Mouse (Mus musculus) embryonic facial prominence, embryonic 14.5 days (tissue): ENCODE measurements at regions not wholly inside any gene's neighbourhood (a gene's known extent, or its start where the extent isn't known, plus 50 kb on each side); places are given as distances from the start of the nearest gene placed in this dataset.

Experiments used
- ATAC-seq: fragments of 200-750 bp; cut with Nextera tagmentation; 2 replicates; pipeline ENCODE4 v1.8.0; 2017; ENCODE audit warnings: low read depth, moderate number of reproducible peaks, moderate TSS enrichment
- DNase-seq: peaks from one replicate; pipeline ENCODE4 v3.0.0-alpha.2; 2015; ENCODE audit warnings: low spot score
- H3K27ac ChIP-seq: fragments of 300-500 bp; sonication (generic); replicated peaks from 2 replicates; pipeline ENCODE4 v1.5.1; 2014; ENCODE audit warnings: low read depth, mild to moderate bottlenecking, low read length, moderate library complexity
- H3K27me3 ChIP-seq: fragments of 300-500 bp; sonication (generic); replicated peaks from 2 replicates; pipeline ENCODE4 v1.6.1; 2014; ENCODE audit warnings: low read length; ENCODE audit not compliant: control insufficient read depth, insufficient read depth
- H3K36me3 ChIP-seq: fragments of 300-500 bp; sonication (generic); 2 replicates; pipeline ENCODE4 v1.6.1; 2014; ENCODE audit warnings: low read length, mixed read lengths; ENCODE audit not compliant: control insufficient read depth, insufficient read depth
- H3K4me1 ChIP-seq: fragments of 300-500 bp; sonication (generic); 2 replicates; pipeline ENCODE4 v1.6.1; 2014; ENCODE audit warnings: antibody characterized with exemption, low read length; ENCODE audit not compliant: control insufficient read depth, insufficient read depth
- H3K4me2 ChIP-seq: fragments of 300-500 bp; sonication (generic); 2 replicates; pipeline ENCODE4 v1.6.1; 2014; ENCODE audit warnings: low read depth, mild to moderate bottlenecking, low read length, moderate library complexity, mixed read lengths
- H3K4me3 ChIP-seq: fragments of 300-500 bp; sonication (generic); 2 replicates; pipeline ENCODE4 v1.5.1; 2014; ENCODE audit warnings: low read depth, mild to moderate bottlenecking, low read length
- H3K9ac ChIP-seq: fragments of 300-500 bp; sonication (generic); 2 replicates; pipeline ENCODE4 v1.6.1; 2014; ENCODE audit warnings: low read depth, mild to moderate bottlenecking, low read length, moderate library complexity, mixed read lengths
- H3K9me3 ChIP-seq: fragments of 300-500 bp; sonication (generic); 2 replicates; pipeline ENCODE4 v1.6.1; 2016; ENCODE audit warnings: low read length; ENCODE audit not compliant: control insufficient read depth
- WGBS: fragments of 180-500 bp; shearing (Covaris S2); extraction: QIAGEN DNeasy Blood & Tissue Kit; methylation state at CpG from one replicate; pipeline ENCODE4 v1.1.7; 2014; 5-methylcytosine and 5-hydroxymethylcytosine counted together

DNA sequence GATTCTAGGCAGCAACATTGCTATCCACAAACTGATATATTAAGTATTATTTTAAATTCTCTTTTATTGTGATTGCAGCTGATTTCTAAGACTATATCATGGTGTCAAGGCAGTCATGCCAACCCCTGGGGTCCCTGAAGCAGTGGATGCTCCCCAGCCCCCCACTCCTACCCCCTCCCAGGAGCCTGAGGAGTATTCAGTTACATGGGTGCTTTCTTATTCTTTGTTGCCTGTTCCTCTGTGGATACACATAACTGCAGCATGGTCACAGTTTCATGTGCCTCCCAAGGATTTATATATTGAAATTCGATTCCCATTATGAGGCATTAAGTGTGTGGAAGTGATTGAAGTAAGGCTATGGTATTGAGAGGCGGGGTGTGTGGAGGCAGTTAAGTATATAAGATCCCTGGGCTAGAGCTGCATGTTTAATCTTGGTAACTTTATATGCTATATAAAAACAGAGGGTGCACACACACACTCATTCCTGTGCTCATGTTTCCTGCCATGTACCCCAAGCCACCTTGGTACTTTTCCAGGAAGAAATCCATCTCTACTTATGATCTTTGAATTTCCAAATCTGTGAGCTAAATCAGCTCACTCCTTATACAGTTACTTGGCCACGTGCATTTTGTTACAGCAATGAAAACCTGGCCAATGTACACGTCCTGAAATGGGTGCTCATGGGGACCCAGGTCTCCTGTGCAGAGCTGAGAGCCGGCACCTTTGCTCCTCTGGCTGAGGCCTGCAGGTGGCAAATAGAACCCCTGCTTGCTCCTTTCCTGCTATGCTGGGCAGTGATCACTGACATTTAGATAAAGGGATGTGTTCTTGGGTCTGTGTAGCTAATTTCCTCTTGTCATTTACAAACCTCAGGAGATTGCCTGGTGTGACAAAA lies 259.0 kb downstream of the Nek10 start:
- peak; percentile 43 for DNase-seq
- Histone ChIP-seq H3K27me3 (no peaks in the 10 kb centered on the region), H3K27ac (no peak overlapping the region), H3K4me3 (no peak overlapping the region), H3K36me3 (no peaks in the 10 kb centered on the region), H3K9me3 (no peaks in the 10 kb centered on the region), H3K9ac (no peak overlapping the region), H3K4me1 (peaks cover 9% of the 10 kb centered on the region), H3K4me2 (no peak overlapping the region)
- peak; percentile 87 for ATAC-seq
- 40% methylated on average over 5 of the region's 5 CpGs for WGBS

DNA sequence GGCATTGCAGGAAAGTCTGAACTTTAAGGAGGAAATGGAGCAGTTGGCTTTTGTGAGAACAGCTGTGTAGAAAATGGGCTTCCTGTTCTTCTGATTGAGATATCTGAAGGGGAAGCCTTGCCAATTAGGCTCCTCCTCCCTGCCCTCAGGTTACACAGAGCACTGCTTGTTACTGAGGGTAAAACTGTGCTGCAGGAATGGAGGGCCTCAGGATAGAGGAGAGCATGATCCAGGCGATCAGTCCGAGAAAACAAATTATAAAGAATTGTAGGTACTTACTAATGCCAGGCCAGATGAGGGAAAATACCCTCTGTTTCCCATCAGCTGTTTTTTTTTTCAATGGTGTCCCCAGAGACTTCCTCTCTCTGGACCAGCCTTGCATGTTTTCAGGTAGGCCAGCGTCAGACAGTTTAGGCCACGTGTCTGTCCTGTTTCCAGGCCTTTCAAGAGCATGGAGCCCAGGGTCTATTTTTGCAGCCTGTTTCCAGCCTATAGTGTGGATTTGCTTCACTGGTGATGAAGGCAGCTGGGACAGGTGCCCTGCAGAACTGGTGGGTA lies 259.7 kb downstream of the Nek10 start:
- H3K27ac ChIP-seq: no peak overlapping the region
- DNase-seq (peak; percentile 53), ATAC-seq (peak; percentile 41; the same call in 1 of the 2 replicates)

DNA sequence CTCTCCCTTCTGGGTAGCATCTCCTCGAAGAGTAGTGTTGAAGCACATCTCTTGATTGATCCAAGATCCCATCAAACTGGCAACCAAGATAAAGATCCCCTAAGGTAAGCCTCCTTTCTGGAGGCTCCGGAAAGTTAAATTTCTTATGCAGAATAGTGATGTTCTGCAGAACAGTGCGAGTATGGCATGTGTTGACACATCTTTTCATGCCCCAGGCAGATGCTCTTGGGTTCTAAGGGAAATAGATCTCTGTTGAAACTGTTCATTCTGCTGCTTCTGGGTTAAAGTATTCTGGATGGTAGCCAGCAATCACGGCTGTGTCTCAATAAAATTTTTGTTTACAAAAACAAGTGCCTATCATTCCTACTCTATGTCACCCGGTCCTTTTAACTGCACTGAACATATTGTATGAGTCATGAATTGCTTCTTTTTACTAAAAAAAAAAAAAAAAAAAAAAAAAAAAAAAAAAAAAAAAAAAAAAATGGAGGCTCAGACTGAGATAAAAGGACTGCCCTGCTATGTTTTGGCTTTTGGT lies 261.8 kb downstream of the Nek10 start:
- H3K4me2 ChIP-seq: no peak overlapping the region
- ATAC-seq (no peak), DNase-seq (peak; percentile 28)
- WGBS: 53% methylated on average over 5 of the region's 5 CpGs
- no peak overlapping the region for H3K9ac ChIP-seq
- H3K9me3 ChIP-seq: no peaks in the 10 kb centered on the region
- H3K4me3 ChIP-seq: no peak overlapping the region
- no peaks in the 10 kb centered on the region for H3K27me3 ChIP-seq
- no peak overlapping the region for H3K27ac ChIP-seq
- peaks cover 9% of the 10 kb centered on the region for H3K4me1 ChIP-seq
- no peaks in the 10 kb centered on the region for H3K36me3 ChIP-seq

More for the DNA sequence above, 259.7 kb downstream of the Nek10 start:
- 27% methylated on average over 4 of the region's 4 CpGs for WGBS
- Histone ChIP-seq H3K4me3 (no peak overlapping the region), H3K4me1 (peaks cover 9% of the 10 kb centered on the region), H3K4me2 (no peak overlapping the region), H3K9ac (no peak overlapping the region), H3K36me3 (no peaks in the 10 kb centered on the region), H3K9me3 (no peaks in the 10 kb centered on the region), H3K27me3 (no peaks in the 10 kb centered on the region)

DNA sequence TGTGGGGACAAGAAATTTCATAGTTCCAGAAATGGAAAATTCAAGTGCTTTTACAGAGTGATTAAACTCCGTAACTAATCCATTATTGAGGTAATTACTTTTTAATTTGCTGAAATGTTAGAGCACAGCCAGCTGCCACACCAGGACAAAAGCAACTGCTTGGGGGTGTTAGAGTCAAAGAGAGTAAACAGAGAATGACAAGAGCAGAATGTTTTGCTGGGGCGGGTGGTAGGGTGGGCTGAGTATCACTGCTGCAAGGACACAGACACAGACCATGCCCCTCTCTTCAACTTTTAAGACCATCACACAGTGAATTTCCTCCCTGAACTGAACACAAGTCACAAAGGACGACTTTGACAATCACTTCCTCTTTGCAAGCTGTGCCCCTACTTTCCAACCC lies 272.7 kb downstream of the Nek10 start:
- no peak overlapping the region for H3K9ac ChIP-seq
- WGBS: 33% methylated on average over 3 of the region's 3 CpGs
- ATAC-seq (0 out of 2 replicates have a peak, but pooled peaks have one; percentile 53), DNase-seq (peak; percentile 26)
- no peak overlapping the region for H3K4me2 ChIP-seq
- H3K9me3 ChIP-seq: no peaks in the 10 kb centered on the region
- no peaks in the 10 kb centered on the region for H3K27me3 ChIP-seq
- H3K36me3 ChIP-seq: no peaks in the 10 kb centered on the region
- H3K27ac ChIP-seq: no peak overlapping the region
- no peak overlapping the region for H3K4me3 ChIP-seq
- H3K4me1 ChIP-seq: no peaks in the 10 kb centered on the region

DNA sequence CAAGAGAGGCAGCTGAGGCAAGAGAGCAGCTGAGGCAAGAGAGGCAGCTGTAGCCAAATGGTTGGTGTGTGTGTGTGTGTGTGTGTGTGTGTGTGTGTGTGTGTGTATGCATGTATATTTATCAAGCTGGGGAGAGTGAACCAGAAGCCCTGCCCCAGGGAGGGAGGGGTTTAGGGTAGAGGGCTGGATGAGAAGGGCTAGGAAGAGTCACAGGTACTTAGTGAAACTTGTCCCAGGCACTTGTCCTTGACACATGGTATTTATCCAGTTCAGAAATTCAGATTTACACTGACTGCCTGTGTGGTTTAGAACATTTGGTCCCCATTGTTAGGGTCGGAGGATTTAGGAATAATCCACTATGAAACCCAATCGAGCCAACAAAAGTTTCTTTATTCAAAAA lies 279.7 kb downstream of the Nek10 start:
- DNase-seq (peak; percentile 58), ATAC-seq (peak; percentile 70)
- no peaks in the 10 kb centered on the region for H3K36me3 ChIP-seq
- H3K27ac ChIP-seq: no peak overlapping the region
- H3K9ac ChIP-seq: no peak overlapping the region
- no peaks in the 10 kb centered on the region for H3K4me1 ChIP-seq
- no peaks in the 10 kb centered on the region for H3K27me3 ChIP-seq
- H3K4me3 ChIP-seq: no peak overlapping the region
- 55% methylated on average over 2 of the region's 2 CpGs for WGBS
- H3K4me2 ChIP-seq: no peak overlapping the region
- H3K9me3 ChIP-seq: no peaks in the 10 kb centered on the region

DNA sequence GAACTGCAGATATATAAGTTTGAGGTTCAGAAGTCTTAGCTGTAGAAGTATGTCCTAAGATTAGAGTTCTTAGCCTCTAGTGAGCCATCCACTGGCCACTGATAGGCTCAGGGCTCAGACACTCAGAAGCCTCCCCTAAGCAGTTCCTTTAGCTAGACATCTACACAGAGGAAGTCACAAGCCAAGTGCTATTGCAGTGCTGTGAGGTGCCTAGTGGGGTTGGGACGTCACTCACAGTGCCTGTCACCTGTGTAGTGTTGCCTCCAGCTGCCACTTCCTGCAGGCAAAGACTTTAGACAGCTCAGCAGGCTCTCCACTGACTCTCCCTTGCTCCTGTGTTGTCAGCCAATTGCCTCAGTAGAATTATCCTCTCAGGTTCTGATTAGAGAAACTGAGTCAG lies 280.6 kb downstream of the Nek10 start:
- 54% methylated on average over 1 of the region's 1 CpGs for WGBS
- DNase-seq (no peak), ATAC-seq (no peak)
- no peak overlapping the region for H3K9ac ChIP-seq
- H3K9me3 ChIP-seq: no peaks in the 10 kb centered on the region
- H3K27ac ChIP-seq: no peak overlapping the region
- no peak overlapping the region for H3K4me2 ChIP-seq
- no peaks in the 10 kb centered on the region for H3K36me3 ChIP-seq
- H3K27me3 ChIP-seq: no peaks in the 10 kb centered on the region
- H3K4me1 ChIP-seq: no peaks in the 10 kb centered on the region
- no peak overlapping the region for H3K4me3 ChIP-seq

DNA sequence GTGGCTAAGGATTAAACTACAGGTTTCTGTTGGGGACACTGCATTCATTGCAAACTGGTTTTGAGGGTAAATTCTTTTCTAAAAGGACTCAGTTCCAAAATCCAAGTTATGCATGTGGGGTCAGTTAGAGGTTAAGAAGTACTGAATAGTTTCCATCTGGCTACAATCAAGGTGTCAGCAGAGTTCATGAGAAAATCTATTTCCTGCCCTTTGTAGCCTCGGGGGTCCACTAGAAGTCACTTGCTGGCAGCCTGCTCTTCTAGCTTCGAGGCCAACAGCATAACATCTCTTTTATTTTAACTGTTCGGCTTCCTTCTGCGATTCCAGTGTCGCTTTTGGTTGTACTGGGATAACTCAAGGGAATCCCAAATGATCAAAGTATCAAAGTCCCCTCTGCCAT lies 283.8 kb downstream of the Nek10 start:
- Histone ChIP-seq H3K4me2 (no peak overlapping the region), H3K9me3 (no peaks in the 10 kb centered on the region), H3K27ac (no peak overlapping the region), H3K4me1 (no peaks in the 10 kb centered on the region), H3K9ac (no peak overlapping the region), H3K36me3 (no peaks in the 10 kb centered on the region), H3K27me3 (no peaks in the 10 kb centered on the region), H3K4me3 (no peak overlapping the region)
- peak; percentile 14 for DNase-seq
- ATAC-seq: no peak
- WGBS: 24% methylated on average over 5 of the region's 5 CpGs

DNA sequence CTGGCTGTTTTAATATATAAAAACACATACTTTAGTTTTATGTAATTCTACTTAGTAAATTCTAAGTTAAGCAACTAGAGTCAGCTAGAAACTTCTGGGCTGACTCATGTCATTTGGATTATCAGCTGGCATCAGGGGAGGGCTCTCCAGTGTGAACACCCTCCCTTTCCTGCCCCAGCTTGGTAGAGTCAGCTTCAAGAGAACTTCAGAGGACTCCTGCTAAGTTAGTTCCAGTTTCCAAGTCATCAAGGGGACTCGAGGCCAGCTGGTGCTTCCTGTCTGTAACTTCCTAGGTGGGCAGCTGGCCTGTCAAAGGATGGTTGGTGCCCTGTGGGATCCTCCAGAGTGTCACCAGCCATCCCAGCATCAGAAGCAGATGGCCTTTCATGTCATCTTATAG lies 293.6 kb downstream of the Nek10 start:
- ATAC-seq (no peak), DNase-seq (no peak)
- Histone ChIP-seq H3K9ac (no peak overlapping the region), H3K4me3 (no peak overlapping the region), H3K4me1 (no peaks in the 10 kb centered on the region), H3K4me2 (no peak overlapping the region), H3K27me3 (no peaks in the 10 kb centered on the region), H3K36me3 (no peaks in the 10 kb centered on the region), H3K27ac (no peak overlapping the region), H3K9me3 (no peaks in the 10 kb centered on the region)
- 35% methylated on average over 1 of the region's 1 CpGs for WGBS
